Mouse (Mus musculus) layer of hippocampus, adult 11-12 months (tissue): ENCODE measurements around the gene Rlf.
"Not testable (repeated sequence)": the region's sequence is repeated elsewhere in the genome, so short reads cannot be mapped to it uniquely, and the experiment has no call there.

Source experiments
- DNase-seq: peaks from one replicate; pipeline ENCODE4 v3.0.0; 2022; ENCODE audit warnings: low spot score

Rlf gene

GRCm38 (mm10) chr4:121166697-121167096, 48.2 kb downstream of the Rlf start:
- not testable (repeated sequence) for DNase-seq

- no peak for DNase-seq
These were observed 51.3 kb downstream of the Rlf start for GRCm38 (mm10) chr4:121163501-121164030.

GRCm38 (mm10) chr4:121109126-121109525, 105.8 kb downstream of the Rlf start, which contains the start of gene Tmco2:
Gene Tmco2 (minus strand): TSS chr4:121109226.
- no peak for DNase-seq

GRCm38 (mm10) chr4:121103304-121103703, 111.6 kb downstream of the Rlf start:
- DNase-seq: no peak

GRCm38 (mm10) chr4:121097650-121098378, 117.1 kb downstream of the Rlf start, which contains the start of gene Zmpste24:
Gene Zmpste24 (minus strand): TSS chr4:121098241.
- peak; percentile 90 for DNase-seq
